Mouse (Mus musculus): ENCODE measurements around the gene Chid1. TPM values are rescaled to one million over a fixed set of nuclear protein-coding genes. Genes with fewer than 3 reads are reported as not detected.

Gene Chid1
- total and polyA plus RNA-seq, 2 experiments from 2014 or later, result 17.7 to 23.5 TPM

DNA sequence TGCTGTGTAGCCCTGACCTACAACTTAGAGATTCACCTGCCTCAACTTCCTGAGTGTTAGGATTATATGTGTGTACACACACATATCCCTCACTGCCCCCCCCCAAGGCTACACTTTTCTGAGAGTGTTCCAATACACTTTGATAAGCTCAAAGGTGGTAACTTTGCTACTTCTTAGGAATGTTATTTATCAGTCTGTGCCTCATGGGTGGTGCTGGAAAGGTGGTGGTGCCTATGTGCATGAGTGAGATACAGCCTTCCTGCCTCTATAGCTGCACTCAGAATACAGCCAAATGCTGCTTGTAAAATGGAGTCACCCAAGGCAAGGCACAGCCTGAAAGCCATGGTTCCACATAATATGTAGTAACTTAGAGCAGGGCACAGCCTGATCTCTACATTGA is 19.3 kb upstream of the Chid1 start:
- H3K4me3 ChIP-seq (ENCODE audit: low read depth, low read length), result no peak overlapping the region
- TF ChIP-seq CTCF (IDR thresholded peaks at IDR 0.05; ENCODE audit: low read depth) (no peak), EP300 (IDR thresholded peaks at IDR 0.05; ENCODE audit: low read depth) (no peak)
- no peak for ATAC-seq (ENCODE audit: insufficient read depth, low read depth)
- no peaks in the 10 kb centered on the region for H3K4me1 ChIP-seq (ENCODE audit: control insufficient read depth, insufficient read depth)
- no peak overlapping the region for H3K27ac ChIP-seq (ENCODE audit: low read depth)
- no peak for DNase-seq (ENCODE audit: low spot score)
- H3K4me2 ChIP-seq (ENCODE audit: low read depth, low read length), result no peak overlapping the region
- no peaks in the 10 kb centered on the region for H3K36me3 ChIP-seq (replicated peaks; ENCODE audit: control insufficient read depth, insufficient read depth, low read length)
- H3K9me3 ChIP-seq (replicated peaks; ENCODE audit: control insufficient read depth, low read length), result no peaks in the 10 kb centered on the region
- no peak overlapping the region for H3K9ac ChIP-seq (replicated peaks; ENCODE audit: low read depth, low read length)
- H3K27me3 ChIP-seq (ENCODE audit: control insufficient read depth, insufficient read depth, low read length), result no peaks in the 10 kb centered on the region

DNA sequence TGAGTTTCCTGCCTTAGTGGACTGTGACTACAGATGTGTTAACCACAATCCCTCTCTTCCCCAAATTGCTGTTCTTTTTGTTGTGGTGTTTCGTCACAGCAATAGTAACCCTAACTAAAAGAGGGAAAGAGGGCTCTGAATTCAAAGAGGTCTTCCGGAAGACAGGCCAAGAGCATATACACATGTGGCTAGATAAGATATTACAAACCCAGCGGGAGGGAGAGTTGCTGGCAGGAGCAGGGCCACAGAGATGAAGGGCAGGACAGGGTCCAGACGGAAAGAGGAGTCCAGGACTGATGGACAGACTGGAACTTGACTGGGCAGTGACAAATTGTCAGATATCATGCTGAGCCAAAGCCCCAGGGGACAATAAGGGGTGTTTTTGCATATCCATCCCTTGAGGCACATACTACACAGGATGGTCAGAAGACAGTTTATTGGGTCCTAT is 18.7 kb upstream of the Chid1 start:
- H3K9me3 ChIP-seq (replicated peaks; ENCODE audit: control insufficient read depth, low read length), result no peaks in the 10 kb centered on the region
- H3K36me3 ChIP-seq (replicated peaks; ENCODE audit: control insufficient read depth, insufficient read depth, low read length), result no peaks in the 10 kb centered on the region
- H3K27me3 ChIP-seq (ENCODE audit: control insufficient read depth, insufficient read depth, low read length), result no peaks in the 10 kb centered on the region
- ATAC-seq (ENCODE audit: insufficient read depth, low read depth), result no peak
- no peak overlapping the region for H3K9ac ChIP-seq (replicated peaks; ENCODE audit: low read depth, low read length)
- no peak for TF ChIP-seq EP300 (IDR thresholded peaks at IDR 0.05; ENCODE audit: low read depth)
- no peak for TF ChIP-seq CTCF (IDR thresholded peaks at IDR 0.05; ENCODE audit: low read depth)
- DNase-seq (ENCODE audit: low spot score), result no peak
- H3K4me1 ChIP-seq (ENCODE audit: control insufficient read depth, insufficient read depth), result no peaks in the 10 kb centered on the region
- H3K4me3 ChIP-seq (ENCODE audit: low read depth, low read length), result no peak overlapping the region
- no peak overlapping the region for H3K27ac ChIP-seq (ENCODE audit: low read depth)
- 27% methylated on average over 4 of the region's 4 CpGs for WGBS
- no peak overlapping the region for H3K4me2 ChIP-seq (ENCODE audit: low read depth, low read length)

DNA sequence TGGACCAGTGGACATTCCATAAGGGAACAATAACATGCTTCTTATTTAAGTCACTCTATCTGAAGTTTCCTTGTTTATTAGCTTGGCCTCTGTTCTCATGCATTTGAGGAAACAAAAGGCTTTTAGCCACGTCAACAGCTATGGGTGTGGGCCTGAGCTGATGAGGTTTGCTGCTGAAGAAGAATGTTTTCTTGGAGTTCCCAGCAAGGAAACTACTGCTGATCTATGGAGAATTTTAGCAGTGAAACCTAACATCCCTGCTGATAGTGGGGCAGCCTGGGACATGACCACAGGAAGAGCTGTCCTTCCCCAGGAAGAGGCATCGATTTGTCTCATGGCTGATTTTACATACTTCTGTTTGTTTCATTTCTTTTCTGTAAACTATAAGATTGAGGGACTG is 10.8 kb upstream of the Chid1 start:
- Histone ChIP-seq H3K4me2 (ENCODE audit: low read depth, low read length) (no peak overlapping the region), H3K36me3 (replicated peaks; ENCODE audit: control insufficient read depth, insufficient read depth, low read length) (no peaks in the 10 kb centered on the region), H3K4me1 (ENCODE audit: control insufficient read depth, insufficient read depth) (no peaks in the 10 kb centered on the region), H3K27me3 (ENCODE audit: control insufficient read depth, insufficient read depth, low read length) (no peaks in the 10 kb centered on the region), H3K4me3 (ENCODE audit: low read depth, low read length) (no peak overlapping the region), H3K9me3 (replicated peaks; ENCODE audit: control insufficient read depth, low read length) (no peaks in the 10 kb centered on the region), H3K9ac (replicated peaks; ENCODE audit: low read depth, low read length) (no peak overlapping the region), H3K27ac (ENCODE audit: low read depth) (no peak overlapping the region)
- TF ChIP-seq CTCF (IDR thresholded peaks at IDR 0.05; ENCODE audit: low read depth), result no peak
- TF ChIP-seq EP300 (IDR thresholded peaks at IDR 0.05; ENCODE audit: low read depth), result no peak
- WGBS, result 57% methylated on average over 2 of the region's 2 CpGs
- ATAC-seq (ENCODE audit: insufficient read depth, low read depth), result no peak
- DNase-seq (ENCODE audit: low spot score), result no peak

DNA sequence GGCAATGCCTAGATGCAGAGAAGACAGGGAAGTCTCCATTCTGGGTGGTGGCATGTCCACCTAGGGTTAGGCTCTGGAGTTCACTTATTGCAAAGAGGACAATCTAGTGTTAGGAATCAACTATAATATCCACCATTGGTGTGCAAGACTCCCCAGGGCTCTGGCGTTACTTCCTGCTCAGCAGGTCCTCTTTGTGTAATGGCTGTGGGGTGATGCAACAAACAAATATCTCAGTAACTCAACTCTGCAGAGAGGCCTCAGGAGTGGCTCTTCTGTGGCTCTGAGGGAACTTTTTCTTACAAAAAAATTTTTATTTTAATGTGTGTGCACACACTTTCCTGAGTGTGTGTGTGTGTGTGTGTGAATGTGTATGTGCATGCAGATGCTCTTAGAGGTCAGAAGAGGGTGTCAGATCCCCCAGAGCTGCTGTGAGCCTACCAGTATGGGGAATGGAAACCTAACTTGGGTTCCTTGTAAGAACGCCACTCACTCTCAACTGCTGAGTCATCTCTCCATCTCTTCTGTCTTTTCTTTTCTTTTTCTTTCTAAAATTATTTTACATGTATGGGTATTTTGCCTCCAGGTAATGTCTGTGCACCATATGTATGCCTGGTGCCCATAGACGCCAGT is 9.9 kb upstream of the Chid1 start:
- WGBS, result 84% methylated on average over 3 of the region's 3 CpGs
- Histone ChIP-seq H3K36me3 (replicated peaks; ENCODE audit: control insufficient read depth, insufficient read depth, low read length) (no peaks in the 10 kb centered on the region), H3K4me2 (ENCODE audit: low read depth, low read length) (no peak overlapping the region), H3K27ac (ENCODE audit: low read depth) (no peak overlapping the region), H3K9ac (replicated peaks; ENCODE audit: low read depth, low read length) (no peak overlapping the region), H3K27me3 (ENCODE audit: control insufficient read depth, insufficient read depth, low read length) (no peaks in the 10 kb centered on the region), H3K4me1 (ENCODE audit: control insufficient read depth, insufficient read depth) (no peaks in the 10 kb centered on the region), H3K9me3 (replicated peaks; ENCODE audit: control insufficient read depth, low read length) (no peaks in the 10 kb centered on the region), H3K4me3 (ENCODE audit: low read depth, low read length) (no peak overlapping the region)
- DNase-seq (ENCODE audit: low spot score) (no peak), ATAC-seq (ENCODE audit: insufficient read depth, low read depth) (no peak)
- no peak for TF ChIP-seq EP300 (IDR thresholded peaks at IDR 0.05; ENCODE audit: low read depth)
- no peak for TF ChIP-seq CTCF (IDR thresholded peaks at IDR 0.05; ENCODE audit: low read depth)

DNA sequence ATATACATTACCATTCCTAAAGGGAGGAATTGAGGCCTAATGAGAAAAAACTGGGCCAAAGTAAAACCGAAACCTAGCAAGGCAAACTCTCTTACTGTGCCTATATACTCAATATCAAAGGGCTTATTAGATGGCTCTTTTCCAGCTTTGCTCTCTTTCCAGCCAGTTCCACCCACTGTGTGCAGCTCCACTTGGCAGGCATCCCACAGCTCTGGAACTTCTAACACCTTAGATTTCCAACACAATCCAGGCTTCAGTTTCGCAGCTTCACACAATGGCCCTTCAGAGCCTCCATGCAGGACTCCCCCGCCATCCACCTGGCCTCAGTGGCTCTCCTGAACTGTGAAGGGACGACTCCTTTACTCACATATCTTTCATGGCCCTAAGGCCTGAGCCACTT is 5.0 kb upstream of the Chid1 start:
- no peaks in the 10 kb centered on the region for H3K27me3 ChIP-seq (ENCODE audit: control insufficient read depth, insufficient read depth, low read length)
- H3K27ac ChIP-seq (ENCODE audit: low read depth), result no peak overlapping the region
- H3K9ac ChIP-seq (replicated peaks; ENCODE audit: low read depth, low read length), result no peak overlapping the region
- H3K9me3 ChIP-seq (replicated peaks; ENCODE audit: control insufficient read depth, low read length), result no peaks in the 10 kb centered on the region
- no peaks in the 10 kb centered on the region for H3K36me3 ChIP-seq (replicated peaks; ENCODE audit: control insufficient read depth, insufficient read depth, low read length)
- no peak for ATAC-seq (ENCODE audit: insufficient read depth, low read depth)
- H3K4me2 ChIP-seq (ENCODE audit: low read depth, low read length), result no peak overlapping the region
- WGBS, result 35% methylated on average over 4 of the region's 4 CpGs
- TF ChIP-seq CTCF (IDR thresholded peaks at IDR 0.05; ENCODE audit: low read depth), result no peak
- TF ChIP-seq EP300 (IDR thresholded peaks at IDR 0.05; ENCODE audit: low read depth), result no peak
- H3K4me1 ChIP-seq (ENCODE audit: control insufficient read depth, insufficient read depth), result no peaks in the 10 kb centered on the region
- DNase-seq (ENCODE audit: low spot score), result no peak
- H3K4me3 ChIP-seq (ENCODE audit: low read depth, low read length), result no peak overlapping the region

DNA sequence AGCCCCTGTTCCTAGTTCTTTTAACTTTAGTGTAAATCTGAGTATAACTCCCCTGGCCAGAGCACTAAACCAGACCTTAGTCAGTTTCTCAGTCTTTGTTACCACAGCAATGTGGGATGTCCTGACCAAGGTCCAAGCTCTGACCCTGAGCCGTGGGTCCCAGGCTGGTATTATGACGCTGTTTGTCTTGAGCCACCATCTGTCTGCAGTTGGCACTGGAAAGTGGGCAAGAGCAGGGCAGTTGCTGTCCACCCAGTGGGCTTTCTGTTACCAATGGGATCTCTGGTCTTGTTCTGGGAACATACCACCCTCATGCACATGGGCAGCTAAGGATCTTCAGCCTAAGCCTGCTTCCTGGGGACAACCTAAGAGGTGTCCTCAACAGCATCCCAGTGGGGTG is 2.9 kb upstream of the Chid1 start:
- Histone ChIP-seq H3K4me3 (ENCODE audit: low read depth, low read length) (no peak overlapping the region), H3K4me2 (ENCODE audit: low read depth, low read length) (no peak overlapping the region), H3K27me3 (ENCODE audit: control insufficient read depth, insufficient read depth, low read length) (no peaks in the 10 kb centered on the region), H3K4me1 (ENCODE audit: control insufficient read depth, insufficient read depth) (peaks cover 10% of the 10 kb centered on the region), H3K36me3 (replicated peaks; ENCODE audit: control insufficient read depth, insufficient read depth, low read length) (no peaks in the 10 kb centered on the region), H3K9me3 (replicated peaks; ENCODE audit: control insufficient read depth, low read length) (no peaks in the 10 kb centered on the region), H3K27ac (ENCODE audit: low read depth) (no peak overlapping the region), H3K9ac (replicated peaks; ENCODE audit: low read depth, low read length) (no peak overlapping the region)
- ATAC-seq (ENCODE audit: insufficient read depth, low read depth) (no peak), DNase-seq (ENCODE audit: low spot score) (no peak)
- WGBS, result 85% methylated on average over 2 of the region's 2 CpGs
- TF ChIP-seq CTCF (IDR thresholded peaks at IDR 0.05; ENCODE audit: low read depth) (no peak), EP300 (IDR thresholded peaks at IDR 0.05; ENCODE audit: low read depth) (no peak)
